Mouse (Mus musculus) midbrain, postnatal 0 days (tissue): ENCODE data around the gene Cd47. TPM values are rescaled to one million over a fixed set of nuclear protein-coding genes. Genes with fewer than 3 reads are reported as not detected.
A peak's percentile ranks its signal among the peaks of the same experiment; 100 is the strongest.

Experiments
- ATAC-seq: fragments of 200-750 bp; cut with Nextera tagmentation; 2 replicates; pipeline ENCODE4 v1.8.0; 2017; ENCODE audit warnings: moderate number of reproducible peaks, mild to moderate bottlenecking, moderate TSS enrichment, moderate library complexity; ENCODE audit not compliant: low FRiP score
- DNase-seq: peaks from one replicate; pipeline ENCODE4 v3.0.0-alpha.2; 2015; ENCODE audit warnings: low spot score
- H3K27ac ChIP-seq: fragments of 300-500 bp; sonication (generic); 2 replicates; pipeline ENCODE4 v1.5.1; 2014; ENCODE audit warnings: low read depth, mild to moderate bottlenecking, low read length, mixed read lengths
- H3K27me3 ChIP-seq: fragments of 300-500 bp; sonication (generic); 2 replicates; pipeline ENCODE4 v1.6.1; 2014; ENCODE audit warnings: low read length, control low read depth, mixed read lengths; ENCODE audit not compliant: insufficient read depth
- H3K36me3 ChIP-seq: fragments of 300-500 bp; sonication (generic); 2 replicates; pipeline ENCODE4 v1.6.1; 2014; ENCODE audit warnings: low read length, control low read depth, mixed read lengths; ENCODE audit not compliant: insufficient read depth
- H3K4me1 ChIP-seq: fragments of 300-500 bp; sonication (generic); 2 replicates; pipeline ENCODE4 v1.6.1; 2014; ENCODE audit warnings: mild to moderate bottlenecking, control low read depth, antibody characterized with exemption, low read length, mixed read lengths; ENCODE audit not compliant: insufficient read depth
- H3K4me2 ChIP-seq: fragments of 300-500 bp; sonication (generic); 2 replicates; pipeline ENCODE4 v1.6.1; 2014; ENCODE audit warnings: low read depth, mild to moderate bottlenecking, low read length, mixed read lengths; ENCODE audit not compliant: poor library complexity, severe bottlenecking
- H3K4me3 ChIP-seq: fragments of 300-500 bp; sonication (generic); 2 replicates; pipeline ENCODE4 v1.5.1; 2014; ENCODE audit warnings: low read depth, mild to moderate bottlenecking, low read length, moderate library complexity
- H3K9ac ChIP-seq: fragments of 300-500 bp; sonication (generic); replicated peaks from 2 replicates; pipeline ENCODE4 v1.6.1; 2014; ENCODE audit warnings: mild to moderate bottlenecking, low read length, moderate library complexity, mixed read lengths; ENCODE audit not compliant: poor library complexity, severe bottlenecking
- H3K9me3 ChIP-seq: fragments of 300-500 bp; sonication (generic); 2 replicates; pipeline ENCODE4 v1.6.1; 2016; ENCODE audit warnings: low read length, control low read depth
- CTCF ChIP-seq: IDR thresholded peaks from 2 replicates; pipeline ENCODE4 v1.5.1; 2016; ENCODE audit warnings: antibody characterized with exemption, mild to moderate bottlenecking
- WGBS: fragments of 180-500 bp; shearing (Covaris S2); extraction: QIAGEN DNeasy Blood & Tissue Kit; methylation state at CpG from one replicate; pipeline ENCODE4 v1.1.7; 2014; 5-methylcytosine and 5-hydroxymethylcytosine counted together
- polyA plus RNA-seq: library from polyadenylated mRNA; unstranded; fragments of >200 nt; fragmentation: Nextera tagmentation; extraction: Ambion mirVana; gene quantifications from 2 replicates; pipeline ENCODE4 v1.2.1, GENCODE M21; 2015
- total RNA-seq: library from RNA; depleted of rRNA; stranded (reverse); fragments of >200 nt; gene quantifications from 2 replicates; pipeline ENCODE4 v1.2.3, GENCODE M21; 2014

Gene Cd47
- total and polyA plus RNA-seq, 2 experiments from 2014 or later: 30.5 to 185 TPM

DNA sequence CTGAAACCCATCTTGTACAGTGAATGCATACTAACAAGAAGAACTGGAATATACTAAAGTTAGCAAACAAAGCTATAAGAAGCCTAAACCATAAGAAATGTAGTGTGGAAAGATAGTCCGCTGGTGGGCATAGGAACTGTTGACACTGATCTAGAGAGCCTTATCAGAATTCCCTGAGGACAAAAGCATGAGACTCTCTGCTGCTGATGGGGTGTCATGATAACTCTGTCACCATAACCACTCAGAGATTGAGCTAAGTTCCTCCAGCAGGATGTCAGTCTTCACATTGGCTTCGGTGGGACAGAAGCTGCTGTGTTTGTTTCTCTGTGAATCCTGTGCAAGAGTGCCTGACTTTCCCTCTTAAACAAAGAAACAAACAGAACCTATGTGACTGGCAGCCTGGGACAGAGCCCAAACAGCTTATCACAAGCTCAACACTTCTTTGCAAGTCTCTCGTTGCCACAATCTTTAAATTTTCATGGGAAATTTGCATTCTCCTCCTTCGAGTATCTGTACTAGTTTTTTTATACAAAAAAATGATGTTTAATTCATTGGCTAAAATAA lies 33.9 kb downstream of the Cd47 start:
- no peaks in the 10 kb centered on the region for H3K27me3 ChIP-seq
- no peak overlapping the region for H3K4me2 ChIP-seq
- no peak for DNase-seq
- H3K4me1 ChIP-seq: no peaks in the 10 kb centered on the region
- no peak overlapping the region for H3K4me3 ChIP-seq
- ATAC-seq: no peak
- no peak overlapping the region for H3K9ac ChIP-seq
- 40% methylated on average over 4 of the region's 4 CpGs for WGBS
- no peaks in the 10 kb centered on the region for H3K36me3 ChIP-seq
- no peaks in the 10 kb centered on the region for H3K9me3 ChIP-seq
- TF ChIP-seq CTCF: no peak
- no peak overlapping the region for H3K27ac ChIP-seq

DNA sequence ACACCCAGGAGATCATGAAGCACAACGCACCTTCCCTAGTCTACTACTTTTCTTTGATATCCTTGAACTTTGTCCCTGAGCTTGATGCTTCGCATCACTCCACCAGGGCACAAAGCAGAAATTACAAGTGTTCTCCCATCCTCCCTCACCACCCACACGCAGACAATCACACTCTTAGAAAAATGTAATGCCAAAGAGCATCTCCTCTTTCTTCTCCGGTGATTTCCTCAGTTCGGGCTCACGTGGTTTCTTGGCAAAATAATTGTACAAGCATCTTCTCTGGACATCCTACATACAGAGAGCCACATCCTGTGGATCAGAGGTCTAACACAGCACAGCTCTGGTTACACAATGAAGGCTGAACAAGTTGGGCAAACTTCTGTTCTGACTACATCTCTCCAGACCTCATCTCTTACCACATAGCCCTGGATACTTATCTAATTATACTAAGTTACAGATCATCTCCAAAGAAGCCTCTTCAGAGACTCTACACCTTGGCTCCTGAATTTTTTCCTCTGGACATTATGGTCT lies 36.4 kb downstream of the Cd47 start:
- H3K4me3 ChIP-seq: no peak overlapping the region
- no peak for ATAC-seq
- H3K27me3 ChIP-seq: no peaks in the 10 kb centered on the region
- no peak overlapping the region for H3K27ac ChIP-seq
- no peaks in the 10 kb centered on the region for H3K4me1 ChIP-seq
- no peak for DNase-seq
- WGBS: 91% methylated on average over 6 of the region's 6 CpGs
- H3K9ac ChIP-seq: no peak overlapping the region
- H3K4me2 ChIP-seq: no peak overlapping the region
- H3K36me3 ChIP-seq: no peaks in the 10 kb centered on the region
- H3K9me3 ChIP-seq: no peaks in the 10 kb centered on the region
- TF ChIP-seq CTCF: no peak

- H3K27me3 ChIP-seq: no peaks in the 10 kb centered on the region
- no peaks in the 10 kb centered on the region for H3K4me1 ChIP-seq
- H3K4me2 ChIP-seq: no peak overlapping the region
- TF ChIP-seq CTCF: no peak
- no peaks in the 10 kb centered on the region for H3K36me3 ChIP-seq
- ATAC-seq: no peak
- no peak for DNase-seq
- 85% methylated on average over 6 of the region's 6 CpGs for WGBS
- no peaks in the 10 kb centered on the region for H3K9me3 ChIP-seq
- H3K27ac ChIP-seq: no peak overlapping the region
- H3K4me3 ChIP-seq: no peak overlapping the region
- no peak overlapping the region for H3K9ac ChIP-seq
Measured at GRCm38 (mm10) chr16:49838923-49839322, 38.6 kb downstream of the Cd47 start.

GRCm38 (mm10) chr16:49839681-49840535 lies 39.6 kb downstream of the Cd47 start:
- DNase-seq (peak; percentile 63), ATAC-seq (no peak)
- WGBS: 71% methylated on average over 15 of the region's 15 CpGs
- H3K27ac ChIP-seq: no peak overlapping the region
- H3K9ac ChIP-seq: no peak overlapping the region
- H3K4me3 ChIP-seq: no peak overlapping the region
- no peak for TF ChIP-seq CTCF
- H3K4me2 ChIP-seq: no peak overlapping the region
- no peaks in the 10 kb centered on the region for H3K27me3 ChIP-seq
- H3K9me3 ChIP-seq: no peaks in the 10 kb centered on the region
- no peaks in the 10 kb centered on the region for H3K4me1 ChIP-seq
- H3K36me3 ChIP-seq: no peaks in the 10 kb centered on the region

DNA sequence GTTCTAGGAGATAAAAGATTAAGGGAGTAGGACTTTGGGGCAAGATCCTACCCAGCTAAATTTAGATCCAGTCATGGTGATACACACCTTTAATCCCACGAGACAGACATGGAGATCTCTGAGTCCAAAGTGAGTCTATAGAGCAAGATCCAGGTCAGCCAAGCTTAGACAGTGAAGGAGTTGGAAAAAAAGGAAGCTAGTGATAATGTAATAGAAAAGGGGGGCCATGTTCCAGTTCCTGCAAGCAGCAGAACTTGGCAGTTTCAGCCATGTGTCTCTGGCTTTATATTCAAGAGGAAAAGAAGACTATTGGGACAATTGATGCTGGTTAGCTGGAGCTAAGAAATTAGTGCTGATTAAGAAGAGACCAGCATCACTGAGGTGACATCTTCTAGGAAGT lies 43.4 kb downstream of the Cd47 start:
- H3K4me2 ChIP-seq: no peak overlapping the region
- DNase-seq (no peak), ATAC-seq (no peak)
- 59% methylated on average over 1 of the region's 1 CpGs for WGBS
- no peaks in the 10 kb centered on the region for H3K4me1 ChIP-seq
- H3K36me3 ChIP-seq: no peaks in the 10 kb centered on the region
- TF ChIP-seq CTCF: no peak
- H3K27me3 ChIP-seq: no peaks in the 10 kb centered on the region
- H3K9ac ChIP-seq: no peak overlapping the region
- H3K4me3 ChIP-seq: no peak overlapping the region
- H3K9me3 ChIP-seq: no peaks in the 10 kb centered on the region
- H3K27ac ChIP-seq: no peak overlapping the region
